Mouse (Mus musculus): ENCODE measurements around the gene Gm17720. TPM values are rescaled to one million over a fixed set of nuclear protein-coding genes. Genes with fewer than 3 reads are reported as not detected.
"Not testable (repeated sequence)": the region's sequence is repeated elsewhere in the genome, so short reads cannot be mapped to it uniquely, and the experiment has no call there.

Gm17720 gene
- total RNA-seq, 1 experiment from 2014 or later: not detected

GRCm38 (mm10) chr8:110039659-110040058 is 62.9 kb downstream of the Gm17720 start, which contains the start of gene Chst4:
Chst4 (minus strand) TSS chr8:110039740.
- DNase-seq: no peak

- DNase-seq: no peak
Measured at GRCm38 (mm10) chr8:110039216-110039615, 63.3 kb downstream of the Gm17720 start.

DNA sequence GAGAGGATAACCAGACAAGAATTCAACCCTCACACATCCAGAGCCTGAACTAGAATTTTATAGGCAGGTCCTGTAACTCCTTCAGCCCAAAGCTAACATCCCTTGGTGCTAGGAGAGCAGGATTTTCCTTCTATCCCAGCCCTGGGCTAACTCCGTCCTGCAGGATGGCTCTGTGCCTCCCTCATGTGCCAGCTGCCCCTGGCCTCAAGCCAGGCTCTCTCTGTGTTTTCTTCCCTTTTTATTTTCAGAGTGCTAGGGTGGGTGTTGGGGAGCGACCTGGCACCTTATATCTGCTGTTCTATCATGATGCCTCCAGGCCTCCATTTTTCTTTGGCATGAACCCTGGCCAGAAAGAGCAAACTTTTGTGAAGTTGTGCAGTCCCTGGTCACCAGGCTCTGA is 66.4 kb downstream of the Gm17720 start:
- peak; percentile 12 for DNase-seq

DNA sequence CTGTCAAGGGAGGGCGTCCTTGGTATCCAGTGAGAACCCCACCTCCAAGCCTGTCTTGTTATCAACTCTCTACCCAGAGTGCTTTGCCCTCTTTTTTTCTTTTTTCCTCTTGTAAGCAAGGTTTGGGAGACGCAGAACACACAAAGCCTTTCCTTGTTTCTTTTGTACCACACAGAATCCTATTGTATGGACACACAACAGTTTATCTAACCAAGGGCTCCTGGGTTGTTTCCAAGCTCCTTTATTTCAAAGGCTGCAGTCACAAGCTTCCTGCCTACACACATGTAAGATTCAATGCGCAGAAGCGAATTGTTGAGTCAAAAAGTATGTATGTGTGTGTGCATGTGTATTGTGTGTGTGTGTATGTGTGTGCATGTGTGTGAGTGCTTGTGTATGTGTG is 68.2 kb downstream of the Gm17720 start:
- no peak for DNase-seq

GRCm38 (mm10) chr8:110033771-110034170 is 68.8 kb downstream of the Gm17720 start:
- DNase-seq: not testable (repeated sequence)

Other genes with a start within 250 kb of the Gm17720 start
- 10.0 and 11.0 TPM in 2 replicates for gene Phlpp2, start 234.2 kb downstream of the Gm17720 start, total RNA-seq (2021)
- not detected in 2 replicates for gene Marveld3, start 140.6 kb downstream of the Gm17720 start, total RNA-seq (2021)
- 6.9 TPM in 1 of 2 replicates, not detected in the other for gene Tat, start 112.3 kb downstream of the Gm17720 start, total RNA-seq (2021)
- 0.27 and 0.62 TPM in 2 replicates for gene Chst4, start 63.0 kb downstream of the Gm17720 start, total RNA-seq (2021)
- 9.0 and 10.0 TPM in 2 replicates for gene Zfp612, start 23.0 kb downstream of the Gm17720 start, total RNA-seq (2021)
- not detected in 2 replicates for gene Gm21964, start 1.5 kb downstream of the Gm17720 start, total RNA-seq (2021)
- gene Calb2, start 65.5 kb upstream of the Gm17720 start, total RNA-seq (2021): 0.52 TPM in 1 of 2 replicates, not detected in the other
- gene Cmtr2, start 112.9 kb upstream of the Gm17720 start, total RNA-seq (2021): 8.6 and 9.6 TPM in 2 replicates
- gene Hydin, start 164.2 kb upstream of the Gm17720 start, total RNA-seq (2021): 0.33 and 0.49 TPM in 2 replicates

All from adrenal gland, postnatal 25 days (tissue).